Mouse (Mus musculus) limb, embryonic 14.5 days (tissue): ENCODE measurements around the gene 1700017B05Rik. TPM values are rescaled to one million over a fixed set of nuclear protein-coding genes. Genes with fewer than 3 reads are reported as not detected.

Source experiments
- ATAC-seq: fragments of 200-750 bp; cut with Nextera tagmentation; 2 replicates; pipeline ENCODE4 v1.8.0; 2017; ENCODE audit warnings: low read depth, moderate number of reproducible peaks, moderate TSS enrichment; ENCODE audit not compliant: low FRiP score
- DNase-seq: peaks from one replicate; pipeline ENCODE4 v3.0.0-alpha.2; 2015; ENCODE audit warnings: low spot score
- H3K27ac ChIP-seq: fragments of 300-500 bp; sonication (generic); replicated peaks from 2 replicates; pipeline ENCODE4 v1.5.1; 2014; ENCODE audit warnings: low read depth, mild to moderate bottlenecking, low read length, moderate library complexity, mixed read lengths
- H3K27me3 ChIP-seq: fragments of 300-500 bp; sonication (generic); 2 replicates; pipeline ENCODE4 v1.6.1; 2014; ENCODE audit warnings: low read length, mixed read lengths; ENCODE audit not compliant: control insufficient read depth, insufficient read depth
- H3K36me3 ChIP-seq: fragments of 300-500 bp; sonication (generic); 2 replicates; pipeline ENCODE4 v1.6.1; 2014; ENCODE audit warnings: mild to moderate bottlenecking, low read length, moderate library complexity, mixed read lengths; ENCODE audit not compliant: control insufficient read depth, insufficient read depth
- H3K4me1 ChIP-seq: fragments of 300-500 bp; sonication (generic); 2 replicates; pipeline ENCODE4 v1.6.1; 2014; ENCODE audit warnings: antibody characterized with exemption, low read length, mixed read lengths; ENCODE audit not compliant: control insufficient read depth, insufficient read depth
- H3K4me2 ChIP-seq: fragments of 300-500 bp; sonication (generic); replicated peaks from 2 replicates; pipeline ENCODE4 v1.6.1; 2014; ENCODE audit warnings: low read depth, mild to moderate bottlenecking, low read length, moderate library complexity; ENCODE audit not compliant: severe bottlenecking
- H3K4me3 ChIP-seq: fragments of 300-500 bp; sonication (generic); replicated peaks from 2 replicates; pipeline ENCODE4 v1.5.1; 2014; ENCODE audit warnings: low read length
- H3K9ac ChIP-seq: fragments of 300-500 bp; sonication (generic); 2 replicates; pipeline ENCODE4 v1.6.1; 2014; ENCODE audit warnings: mild to moderate bottlenecking, low read depth, low read length, moderate library complexity; ENCODE audit not compliant: severe bottlenecking
- H3K9me3 ChIP-seq: fragments of 300-500 bp; sonication (generic); 2 replicates; pipeline ENCODE4 v1.6.1; 2016; ENCODE audit warnings: low read length; ENCODE audit not compliant: control insufficient read depth
- POLR2A ChIP-seq: fragments of 200-500 bp; IDR thresholded peaks from 2 replicates; pipeline ENCODE4 v1.8.0; 2012; ENCODE audit warnings: inconsistent platforms, mild to moderate bottlenecking, moderate library complexity, borderline replicate concordance; ENCODE audit not compliant: insufficient read depth, insufficient read length; ENCODE audit errors: extremely low read depth
- WGBS: fragments of 180-500 bp; shearing (Covaris S2); extraction: QIAGEN DNeasy Blood & Tissue Kit; methylation state at CpG from one replicate; pipeline ENCODE4 v1.1.7; 2014; 5-methylcytosine and 5-hydroxymethylcytosine counted together
- polyA plus RNA-seq, 2 experiments: library from polyadenylated mRNA; depleted of rRNA in 1 of 2; stranded (reverse) in 1 of 2; unstranded in 1 of 2; fragments of >200 nt; fragmentation: Nextera tagmentation in 1 of 2; extraction: Ambion mirVana in 1 of 2; gene quantifications; 2 replicates each; pipeline versions ENCODE4 v1.2.1 to v1.2.3; 2012 to 2014

1700017B05Rik gene
- polyA plus RNA-seq, 2 experiments: 11.1 to 18.0 TPM

GRCm38 (mm10) chr9:57281549-57281948 is 19.1 kb upstream of the 1700017B05Rik start:
- Histone ChIP-seq H3K9me3 (no peaks in the 10 kb centered on the region), H3K4me3 (peak overlapping the region; percentile 14; the same call in 1 of the 2 replicates), H3K36me3 (no peaks in the 10 kb centered on the region), H3K9ac (peak overlapping the region; percentile 25; the same call in 1 of the 2 replicates), H3K27ac (no peak overlapping the region), H3K4me1 (peaks cover 8% of the 10 kb centered on the region), H3K27me3 (no peaks in the 10 kb centered on the region), H3K4me2 (peak overlapping the region; percentile 46)
- DNase-seq (no peak), ATAC-seq (no peak)
- no peak for TF ChIP-seq POLR2A
- 8% methylated on average over 20 of the region's 20 CpGs for WGBS

- WGBS: 39% methylated on average over 4 of the region's 4 CpGs
- Histone ChIP-seq H3K9me3 (no peaks in the 10 kb centered on the region), H3K4me3 (no peak overlapping the region), H3K27me3 (no peaks in the 10 kb centered on the region), H3K9ac (no peak overlapping the region), H3K36me3 (no peaks in the 10 kb centered on the region), H3K4me2 (no peak overlapping the region), H3K4me1 (peaks cover 8% of the 10 kb centered on the region), H3K27ac (no peak overlapping the region)
- no peak for DNase-seq
- ATAC-seq: no peak
- TF ChIP-seq POLR2A: no peak
Observed at GRCm38 (mm10) chr9:57279441-57279840, 17.0 kb upstream of the 1700017B05Rik start.

GRCm38 (mm10) chr9:57278268-57278667 is 15.9 kb upstream of the 1700017B05Rik start:
- WGBS: 47% methylated on average over 4 of the region's 4 CpGs
- ATAC-seq (no peak), DNase-seq (no peak)
- no peak overlapping the region for H3K9ac ChIP-seq
- H3K36me3 ChIP-seq: no peaks in the 10 kb centered on the region
- H3K9me3 ChIP-seq: no peaks in the 10 kb centered on the region
- H3K4me3 ChIP-seq: no peak overlapping the region
- no peak overlapping the region for H3K27ac ChIP-seq
- peaks cover 8% of the 10 kb centered on the region for H3K4me1 ChIP-seq
- H3K4me2 ChIP-seq: no peak overlapping the region
- H3K27me3 ChIP-seq: no peaks in the 10 kb centered on the region
- TF ChIP-seq POLR2A: no peak

GRCm38 (mm10) chr9:57276311-57276710 is 13.9 kb upstream of the 1700017B05Rik start:
- Histone ChIP-seq H3K9me3 (no peaks in the 10 kb centered on the region), H3K4me2 (no peak overlapping the region), H3K4me3 (no peak overlapping the region), H3K27ac (no peak overlapping the region), H3K36me3 (no peaks in the 10 kb centered on the region), H3K9ac (no peak overlapping the region), H3K27me3 (no peaks in the 10 kb centered on the region), H3K4me1 (peaks cover 2% of the 10 kb centered on the region)
- TF ChIP-seq POLR2A: no peak
- ATAC-seq: no peak
- DNase-seq: no peak

GRCm38 (mm10) chr9:57273805-57274494 is 11.5 kb upstream of the 1700017B05Rik start:
- no peak for TF ChIP-seq POLR2A

More at GRCm38 (mm10) chr9:57273805-57274494, 11.5 kb upstream of the 1700017B05Rik start:
- Histone ChIP-seq H3K36me3 (no peaks in the 10 kb centered on the region), H3K27ac (no peak overlapping the region), H3K9me3 (no peaks in the 10 kb centered on the region), H3K4me3 (no peak overlapping the region), H3K27me3 (no peaks in the 10 kb centered on the region), H3K9ac (no peak overlapping the region), H3K4me1 (no peaks in the 10 kb centered on the region; the same call in 1 of the 2 replicates), H3K4me2 (no peak overlapping the region)
- ATAC-seq: no peak
- no peak for DNase-seq
- 33% methylated on average over 6 of the region's 6 CpGs for WGBS
